20 mouse cellular contexts compared by ENCODE assay signal in genomic region chr12:32888226-32888625, GRCm38 (mm10).
"Had no signal": no experiment of that assay in that cellular context is flagged by ENCODE, and none has a peak within 500 bp of the region (broad histone marks: within the 10 kb centered on the region; RNA-seq: fewer than 3 reads in every experiment).

No protein-coding gene starts in this region.

- H3K4me3 ChIP-seq: lung, embryonic 15.5 days; megakaryocyte, embryonic 14.5 days; midbrain, embryonic 13.5 days; midbrain, embryonic 15.5 days; myocyte; neural tube, embryonic 13.5 days; neural tube, embryonic 15.5 days; stomach, embryonic 15.5 days had no signal

- H3K9me3 ChIP-seq: lung, embryonic 15.5 days; megakaryocyte, embryonic 14.5 days; midbrain, embryonic 13.5 days; midbrain, embryonic 15.5 days; neural tube, embryonic 13.5 days; neural tube, embryonic 15.5 days; stomach, embryonic 15.5 days had no signal

- H3K4me2 ChIP-seq: lung, embryonic 15.5 days; midbrain, embryonic 11.5 days; midbrain, embryonic 13.5 days; midbrain, embryonic 15.5 days; neural tube, embryonic 13.5 days; neural tube, embryonic 15.5 days; stomach, embryonic 15.5 days had no signal

- DNase-seq: liver, postnatal 0 days; lung, adult 2 months; lung, postnatal 14 days; lung, postnatal 36 days; right cerebral cortex, postnatal 14 days; thymus, adult 2 months; thymus, postnatal 25 days; thymus, postnatal 4 days had no signal

- H3K4me1 ChIP-seq: midbrain, embryonic 15.5 days had no signal

- H3K27ac ChIP-seq: lung, embryonic 15.5 days; macrophage; midbrain, embryonic 13.5 days; midbrain, embryonic 15.5 days; neural tube, embryonic 13.5 days; neural tube, embryonic 15.5 days; stomach, embryonic 15.5 days; stomach, postnatal 0 days had no signal

- H3K27me3 ChIP-seq: lung, embryonic 15.5 days; midbrain, embryonic 13.5 days; midbrain, embryonic 15.5 days; neural tube, embryonic 13.5 days; neural tube, embryonic 15.5 days; stomach, embryonic 15.5 days had no signal

- H3K36me3 ChIP-seq: lung, embryonic 15.5 days; midbrain, embryonic 13.5 days; midbrain, embryonic 15.5 days; neural tube, embryonic 13.5 days; neural tube, embryonic 15.5 days; stomach, embryonic 15.5 days had no signal

- ATAC-seq: liver, postnatal 0 days; lung, postnatal 0 days; midbrain, embryonic 13.5 days; midbrain, embryonic 15.5 days had no signal

- H3K9ac ChIP-seq: liver, postnatal 0 days; lung, embryonic 15.5 days; midbrain, embryonic 13.5 days; midbrain, embryonic 15.5 days; neural tube, embryonic 13.5 days; neural tube, embryonic 15.5 days; stomach, embryonic 15.5 days had no signal
